Mouse (Mus musculus): Measurements from ENCODE around the gene Dhx57.

DNA sequence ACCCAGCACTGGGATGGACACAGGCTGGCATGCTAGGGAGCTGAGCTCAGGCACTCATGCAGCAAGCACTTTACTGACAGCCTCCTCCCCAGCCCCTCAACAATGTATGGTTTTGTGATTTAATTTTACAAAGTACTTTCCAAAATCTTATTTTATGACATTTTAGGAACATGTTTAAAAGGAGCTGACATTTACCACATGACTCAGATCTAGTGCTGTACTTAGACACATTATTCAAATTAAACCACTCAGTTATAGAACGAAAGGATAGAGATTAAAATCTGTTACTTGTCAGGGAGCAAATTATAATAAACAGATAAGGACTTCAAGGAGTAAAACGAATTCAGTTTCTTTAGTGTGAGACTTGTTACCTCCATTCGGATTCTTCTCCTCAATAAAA is 54.8 kb downstream of the Dhx57 start:
- TF ChIP-seq CTCF (IDR thresholded peaks at IDR 0.05; ENCODE audit: low read depth) (no peak), EP300 (IDR thresholded peaks at IDR 0.05; ENCODE audit: low read depth) (no peak)

Measured in liver, postnatal 0 days (tissue).